Mouse (Mus musculus) lung, postnatal 10 days (tissue): ENCODE results near the gene 1700001O22Rik.

Experiments
- DNase-seq: peaks from one replicate; pipeline ENCODE4 v3.0.0; 2021

1700001O22Rik gene

GRCm38 (mm10) chr2:30777266-30777665 is 26.2 kb downstream of the 1700001O22Rik start:
- no peak for DNase-seq

- no peak for DNase-seq
Observed at GRCm38 (mm10) chr2:30775955-30776354, 27.5 kb downstream of the 1700001O22Rik start.

GRCm38 (mm10) chr2:30773313-30774005 is 30.0 kb downstream of the 1700001O22Rik start:
- no peak for DNase-seq

- DNase-seq, result peak; percentile 73
Observed at GRCm38 (mm10) chr2:30772581-30773312, 30.7 kb downstream of the 1700001O22Rik start.

GRCm38 (mm10) chr2:30771806-30772460 is 31.5 kb downstream of the 1700001O22Rik start:
- DNase-seq, result peak; percentile 86

GRCm38 (mm10) chr2:30771368-30771805 is 32.1 kb downstream of the 1700001O22Rik start:
- no peak for DNase-seq

GRCm38 (mm10) chr2:30769187-30769586 is 34.3 kb downstream of the 1700001O22Rik start:
- peak; percentile 50 for DNase-seq

GRCm38 (mm10) chr2:30768529-30768928 is 34.9 kb downstream of the 1700001O22Rik start:
- DNase-seq, result no peak

- no peak for DNase-seq
Observed at GRCm38 (mm10) chr2:30767626-30768240, 35.7 kb downstream of the 1700001O22Rik start.

- DNase-seq, result no peak
Observed at GRCm38 (mm10) chr2:30766446-30766845, 37.0 kb downstream of the 1700001O22Rik start.

- no peak for DNase-seq
Observed at GRCm38 (mm10) chr2:30760706-30761105, 42.8 kb downstream of the 1700001O22Rik start.

- no peak for DNase-seq
Observed at GRCm38 (mm10) chr2:30759858-30760547, 43.5 kb downstream of the 1700001O22Rik start.

GRCm38 (mm10) chr2:30759442-30759841 is 44.0 kb downstream of the 1700001O22Rik start:
- peak; percentile 31 for DNase-seq

GRCm38 (mm10) chr2:30759088-30759374 is 44.4 kb downstream of the 1700001O22Rik start:
- DNase-seq, result no peak

GRCm38 (mm10) chr2:30758341-30759087 is 44.9 kb downstream of the 1700001O22Rik start:
- peak; percentile 97 for DNase-seq

- no peak for DNase-seq
Observed at GRCm38 (mm10) chr2:30756962-30757715, 46.3 kb downstream of the 1700001O22Rik start.

GRCm38 (mm10) chr2:30755985-30756765 is 47.3 kb downstream of the 1700001O22Rik start:
- DNase-seq, result no peak

- DNase-seq, result no peak
Observed at GRCm38 (mm10) chr2:30754831-30755230, 48.6 kb downstream of the 1700001O22Rik start.

- peak; percentile 88 for DNase-seq
Observed at GRCm38 (mm10) chr2:30753219-30753618, 50.2 kb downstream of the 1700001O22Rik start.

GRCm38 (mm10) chr2:30752471-30752870 is 51.0 kb downstream of the 1700001O22Rik start:
- no peak for DNase-seq
